Mouse (Mus musculus): ENCODE results near the gene Stard5.

The Stard5 gene

GRCm38 (mm10) chr7:83631828-83632681 lies at the start of gene Stard5:
TSS of gene Stard5 (plus strand) at chr7:83631959.
- in situ Hi-C loops (cut with MboI, MseI) = no loop called here

- in situ Hi-C loops (cut with MboI, MseI) = no loop called here
These were observed 46.9 kb upstream of the Stard5 start, which contains the start of gene Tmc3 for GRCm38 (mm10) chr7:83584639-83585471. TSS of gene Tmc3 (plus strand) at chr7:83584927.

GRCm38 (mm10) chr7:83594056-83594455 lies 37.7 kb upstream of the Stard5 start:
- in situ Hi-C loops (cut with MboI, MseI) = no loop called here

GRCm38 (mm10) chr7:83597063-83597462 lies 34.7 kb upstream of the Stard5 start:
- in situ Hi-C loops (cut with MboI, MseI) = no loop called here

GRCm38 (mm10) chr7:83598997-83599912 lies 32.5 kb upstream of the Stard5 start:
- in situ Hi-C loops (cut with MboI, MseI) = no loop called here

- in situ Hi-C loops (cut with MboI, MseI) = no loop called here
These were observed 31.9 kb upstream of the Stard5 start for GRCm38 (mm10) chr7:83599913-83600286.

GRCm38 (mm10) chr7:83604180-83604944 lies 27.4 kb upstream of the Stard5 start:
- in situ Hi-C loops (cut with MboI, MseI) = no loop called here

- in situ Hi-C loops (cut with MboI, MseI) = no loop called here
These were observed 25.0 kb upstream of the Stard5 start for GRCm38 (mm10) chr7:83606796-83607195.

- in situ Hi-C loops (cut with MboI, MseI) = loop anchor here (10.0 kb wide), 1 partner anchor 265 kb away; no protein-coding TSS in a partner anchor
These were observed 21.9 kb upstream of the Stard5 start for GRCm38 (mm10) chr7:83609891-83610290.

GRCm38 (mm10) chr7:83611886-83612285 lies 19.9 kb upstream of the Stard5 start:
- in situ Hi-C loops (cut with MboI, MseI) = loop anchor here (10.0 kb wide), 1 partner anchor 263 kb away; no protein-coding TSS in a partner anchor

GRCm38 (mm10) chr7:83615272-83615671 lies 16.5 kb upstream of the Stard5 start:
- in situ Hi-C loops (cut with MboI, MseI) = loop anchor here (10.0 kb wide), 1 partner anchor 260 kb away; no protein-coding TSS in a partner anchor

- in situ Hi-C loops (cut with MboI, MseI) = loop anchor here (10.0 kb wide), 1 partner anchor 259 kb away; no protein-coding TSS in a partner anchor
These were observed 15.9 kb upstream of the Stard5 start for GRCm38 (mm10) chr7:83615815-83616214.

- in situ Hi-C loops (cut with MboI, MseI) = loop anchor here (10.0 kb wide), 1 partner anchor 259 kb away; no protein-coding TSS in a partner anchor
These were observed 15.5 kb upstream of the Stard5 start for GRCm38 (mm10) chr7:83616268-83616667.

GRCm38 (mm10) chr7:83618709-83619108 lies 13.1 kb upstream of the Stard5 start:
- in situ Hi-C loops (cut with MboI, MseI) = loop anchor here (10.0 kb wide), 1 partner anchor 256 kb away; no protein-coding TSS in a partner anchor

- in situ Hi-C loops (cut with MboI, MseI) = no loop called here
These were observed 9.2 kb upstream of the Stard5 start for GRCm38 (mm10) chr7:83622582-83622981.

GRCm38 (mm10) chr7:83624065-83624464 lies 7.7 kb upstream of the Stard5 start:
- in situ Hi-C loops (cut with MboI, MseI) = no loop called here

GRCm38 (mm10) chr7:83626557-83627257 lies 5.1 kb upstream of the Stard5 start:
- in situ Hi-C loops (cut with MboI, MseI) = no loop called here

- in situ Hi-C loops (cut with MboI, MseI) = no loop called here
These were observed 4.4 kb upstream of the Stard5 start for GRCm38 (mm10) chr7:83627369-83627768.

GRCm38 (mm10) chr7:83631073-83631827 lies 509 bp upstream of the Stard5 start:
- in situ Hi-C loops (cut with MboI, MseI) = no loop called here

All from T-helper 2 cell (primary cell).